In genomic region chr10:80176270-80176834, GRCm38 (mm10) we compare ENCODE assay signal across 13 mouse cellular contexts. TPM values are rescaled to one million over a fixed set of nuclear protein-coding genes. Genes with fewer than 3 reads are reported as not detected.
A peak's percentile ranks its signal among the peaks of the same experiment; 100 is the strongest.
DNase-seq lines count a peak whose midpoint lies in the region; ATAC-seq lines count a peak whose summit lies in the region.
"Had no signal": no experiment of that assay in that cellular context is flagged by ENCODE, and none has a peak within 500 bp of the region (broad histone marks: within the 10 kb centered on the region; RNA-seq: fewer than 3 reads in every experiment).

No protein-coding gene starts in this region.

- intact Hi-C loops in gastrocnemius, postnatal 36 days (cut with DNase I), result no loop called here

- H3K27me3 ChIP-seq in kidney, embryonic 16.5 days (ENCODE audit: insufficient read depth, low read length), result no peaks in the 10 kb centered on the region
- H3K27me3 ChIP-seq in hindbrain, embryonic 16.5 days (replicated peaks; ENCODE audit: control insufficient read depth, insufficient read depth, low read length), result no peaks in the 10 kb centered on the region
- no peaks in the 10 kb centered on the region for H3K27me3 ChIP-seq in neural tube, embryonic 12.5 days (replicated peaks)

- no peaks in the 10 kb centered on the region for H3K9me3 ChIP-seq in kidney, embryonic 16.5 days (ENCODE audit: low read length)
- no peaks in the 10 kb centered on the region for H3K9me3 ChIP-seq in hindbrain, embryonic 16.5 days (ENCODE audit: control insufficient read depth, low read length)
- no peaks in the 10 kb centered on the region for H3K9me3 ChIP-seq in neural tube, embryonic 12.5 days
- H3K9me3 ChIP-seq: heart, embryonic 13.5 days; megakaryocyte, embryonic 14.5 days had no signal

- no peak overlapping the region for H3K27ac ChIP-seq in kidney, embryonic 16.5 days (ENCODE audit: low read length)
- no peak overlapping the region for H3K27ac ChIP-seq in hindbrain, embryonic 16.5 days (ENCODE audit: low read depth, low read length)
- no peak overlapping the region for H3K27ac ChIP-seq in neural tube, embryonic 12.5 days
- H3K27ac ChIP-seq: heart, embryonic 13.5 days had no signal

- WGBS in kidney, embryonic 16.5 days, result 73% methylated on average over 5 of the region's 5 CpGs
- 74% methylated on average over 5 of the region's 5 CpGs for WGBS in hindbrain, embryonic 16.5 days
- WGBS in neural tube, embryonic 12.5 days, result 79% methylated on average over 5 of the region's 5 CpGs

- H3K4me1 ChIP-seq in kidney, embryonic 16.5 days (ENCODE audit: insufficient read depth, low read length), result peaks cover 28% of the 10 kb centered on the region
- H3K4me1 ChIP-seq in hindbrain, embryonic 16.5 days (ENCODE audit: control insufficient read depth, insufficient read depth, low read depth, low read length), result peaks cover 32% of the 10 kb centered on the region
- peaks cover 40% of the 10 kb centered on the region for H3K4me1 ChIP-seq in neural tube, embryonic 12.5 days

- H3K4me2 ChIP-seq in kidney, embryonic 16.5 days (replicated peaks; ENCODE audit: low read depth, low read length), result no peak overlapping the region
- H3K4me2 ChIP-seq in hindbrain, embryonic 16.5 days (ENCODE audit: low read length), result no peak overlapping the region
- no peak overlapping the region for H3K4me2 ChIP-seq in neural tube, embryonic 12.5 days (replicated peaks)
- H3K4me2 ChIP-seq: heart, embryonic 13.5 days; lung, embryonic 14.5 days had no signal

- H3K36me3 ChIP-seq in kidney, embryonic 16.5 days (ENCODE audit: insufficient read depth, low read length), result peaks cover 9% of the 10 kb centered on the region
- peaks cover 9% of the 10 kb centered on the region for H3K36me3 ChIP-seq in hindbrain, embryonic 16.5 days (ENCODE audit: control insufficient read depth, insufficient read depth, low read length)
- peaks cover 10% of the 10 kb centered on the region for H3K36me3 ChIP-seq in neural tube, embryonic 12.5 days

- DNase-seq in cerebellum, adult 11-12 months, result peak; percentile 59
- DNase-seq in cerebellum, adult 11 months, result no peak
- DNase-seq in kidney, adult 9 months, result peak; percentile 44
- no peak for DNase-seq in gastrocnemius, postnatal 36 days
- DNase-seq in urinary bladder, postnatal 36 days (ENCODE audit: low spot score in 2 of 2), result no peak
- DNase-seq: liver; right cerebral cortex, postnatal 25 days had no signal

- no peak overlapping the region for H3K4me3 ChIP-seq in kidney, embryonic 16.5 days (ENCODE audit: low read length)
- no peak overlapping the region for H3K4me3 ChIP-seq in hindbrain, embryonic 16.5 days (ENCODE audit: low read length)
- H3K4me3 ChIP-seq in neural tube, embryonic 12.5 days, result no peak overlapping the region
- H3K4me3 ChIP-seq: heart, embryonic 13.5 days; megakaryocyte, embryonic 14.5 days had no signal

- ATAC-seq in kidney, embryonic 16.5 days (ENCODE audit: low FRiP score, low TSS enrichment), result no peak
- ATAC-seq in hindbrain, embryonic 16.5 days, result no peak
- no peak for ATAC-seq in neural tube, embryonic 12.5 days (ENCODE audit: low FRiP score, low read depth)

- no peak overlapping the region for H3K9ac ChIP-seq in kidney, embryonic 16.5 days (replicated peaks; ENCODE audit: low read length)
- H3K9ac ChIP-seq in hindbrain, embryonic 16.5 days (ENCODE audit: low read depth, low read length), result 0 out of 2 replicates have a peak overlapping the region, but pooled peaks have one; percentile 5
- 0 out of 2 replicates have a peak overlapping the region, but pooled peaks have one; percentile 30 for H3K9ac ChIP-seq in neural tube, embryonic 12.5 days
- H3K9ac ChIP-seq: heart, embryonic 13.5 days; lung, embryonic 14.5 days had no signal

RNA-seq across cellular contexts. Expression of gene Efna2, which starts 2.9 kb away (rescaled TPM):
- 11.0 and 11.8 TPM in 2 replicates for polyA plus RNA-seq in kidney, embryonic 16.5 days (2015; fragmentation: Nextera tagmentation; extraction: Ambion mirVana)
- polyA plus RNA-seq in hindbrain, embryonic 16.5 days (2015; fragmentation: Nextera tagmentation; extraction: Ambion mirVana), result 21.5 and 22.7 TPM in 2 replicates
- 47.9 and 48.0 TPM in 2 replicates for polyA plus RNA-seq in neural tube, embryonic 12.5 days (2016; fragmentation: Nextera tagmentation; extraction: Ambion mirVana)
- under 1 TPM; 0.27 to 0.31 TPM for total RNA-seq in gastrocnemius, postnatal 36 days (2021)

RNA-seq across cellular contexts. Expression of gene 1600002K03Rik, which starts 3.6 kb away (rescaled TPM):
- 15.2 and 15.3 TPM in 2 replicates for polyA plus RNA-seq in kidney, embryonic 16.5 days (2015; fragmentation: Nextera tagmentation; extraction: Ambion mirVana)
- polyA plus RNA-seq in hindbrain, embryonic 16.5 days (2015; fragmentation: Nextera tagmentation; extraction: Ambion mirVana), result 9.4 and 10.1 TPM in 2 replicates
- 14.9 and 15.7 TPM in 2 replicates for polyA plus RNA-seq in neural tube, embryonic 12.5 days (2016; fragmentation: Nextera tagmentation; extraction: Ambion mirVana)
- total RNA-seq in gastrocnemius, postnatal 36 days (2021), result 1 to 10 TPM; 4.7 to 5.1 TPM

RNA-seq across cellular contexts. Expression of gene Cirbp, which starts 10.6 kb away (rescaled TPM):
- polyA plus RNA-seq in kidney, embryonic 16.5 days (2015; fragmentation: Nextera tagmentation; extraction: Ambion mirVana), result 96.2 and 101 TPM in 2 replicates
- polyA plus RNA-seq in hindbrain, embryonic 16.5 days (2015; fragmentation: Nextera tagmentation; extraction: Ambion mirVana), result 288 and 311 TPM in 2 replicates
- 262 and 273 TPM in 2 replicates for polyA plus RNA-seq in neural tube, embryonic 12.5 days (2016; fragmentation: Nextera tagmentation; extraction: Ambion mirVana)
- 10 to 100 TPM; 22.6 to 28.3 TPM for total RNA-seq in gastrocnemius, postnatal 36 days (2021)

RNA-seq across cellular contexts. Expression of gene Midn, which starts 28.3 kb away (rescaled TPM):
- polyA plus RNA-seq in kidney, embryonic 16.5 days (2015; fragmentation: Nextera tagmentation; extraction: Ambion mirVana), result 15.9 and 16.8 TPM in 2 replicates
- polyA plus RNA-seq in hindbrain, embryonic 16.5 days (2015; fragmentation: Nextera tagmentation; extraction: Ambion mirVana), result 16.0 and 16.1 TPM in 2 replicates
- 40.8 and 45.1 TPM in 2 replicates for polyA plus RNA-seq in neural tube, embryonic 12.5 days (2016; fragmentation: Nextera tagmentation; extraction: Ambion mirVana)
- 10 to 100 TPM; 37.6 to 49.3 TPM for total RNA-seq in gastrocnemius, postnatal 36 days (2021)

RNA-seq across cellular contexts. Expression of gene Cbarp, which starts 35.7 kb away (rescaled TPM):
- polyA plus RNA-seq in kidney, embryonic 16.5 days (2015; fragmentation: Nextera tagmentation; extraction: Ambion mirVana), result 6.4 and 7.3 TPM in 2 replicates
- polyA plus RNA-seq in hindbrain, embryonic 16.5 days (2015; fragmentation: Nextera tagmentation; extraction: Ambion mirVana), result 98.8 and 130 TPM in 2 replicates
- 26.5 and 27.3 TPM in 2 replicates for polyA plus RNA-seq in neural tube, embryonic 12.5 days (2016; fragmentation: Nextera tagmentation; extraction: Ambion mirVana)
- 1 to 10 TPM; 1.4 to 2.1 TPM for total RNA-seq in gastrocnemius, postnatal 36 days (2021)

Comparison
In these comparisons a context has a peak if more than half of its experiments do, and no peak if none do; other contexts are left out.
1. DNase-seq: peak in cerebellum, adult 11-12 months (single experiment) and kidney, adult 9 months (single experiment); none in cerebellum, adult 11 months (single experiment), gastrocnemius, postnatal 36 days (0 of 2) and urinary bladder, postnatal 36 days (0 of 2).